21 mouse cellular contexts compared by ENCODE assay signal in the genomic region with DNA sequence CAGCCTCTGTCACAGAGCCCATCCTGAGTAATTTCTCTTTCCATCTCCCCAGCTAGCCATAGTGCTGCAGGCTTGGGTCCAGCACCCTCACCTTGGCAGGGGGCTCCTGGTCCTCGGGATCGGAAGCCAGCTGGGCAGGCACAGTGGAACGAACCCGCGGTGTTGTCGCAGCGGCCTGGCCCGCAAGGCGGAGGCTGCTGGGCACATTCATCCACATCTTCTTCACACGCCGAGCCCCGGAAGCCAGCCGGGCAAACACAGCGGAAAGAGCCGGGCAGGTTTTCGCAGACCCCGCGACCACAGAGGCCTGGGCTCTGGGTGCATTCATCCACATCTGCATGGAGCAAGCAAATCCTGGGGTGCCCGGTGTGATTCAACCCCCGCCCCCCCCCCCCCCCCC. TPM values are rescaled to one million over a fixed set of nuclear protein-coding genes. Genes with fewer than 3 reads are reported as not detected.
DNase-seq lines count a peak whose midpoint lies in the region; ATAC-seq and TF ChIP-seq lines count a peak whose summit lies in the region.
"Had no signal": no experiment of that assay in that cellular context is flagged by ENCODE, and none has a peak within 500 bp of the region (broad histone marks: within the 10 kb centered on the region; RNA-seq: fewer than 3 reads in every experiment).

No protein-coding gene starts in this region.

- intact Hi-C loops in gastrocnemius, adult 2 months (cut with DNase I) = no loop called here
- intact Hi-C loops in gastrocnemius, postnatal 36 days (cut with DNase I) = no loop called here

- DNase-seq in gastrocnemius, adult 2 months = no peak
- no peak for DNase-seq in gastrocnemius, postnatal 36 days
- no peak for DNase-seq in kidney, adult 8-10 months
- no peak for DNase-seq in MN1 (ENCODE audit: low spot score)
- DNase-seq: gastrocnemius, postnatal 25 days; lung, postnatal 10 days; right cerebral cortex, postnatal 25 days; thymus, adult 18-20 months; thymus, postnatal 4 days had no signal

- no peak for TF ChIP-seq CTCF in gastrocnemius, adult 2 months (IDR thresholded peaks at IDR 0.05)

- peak overlapping the region; percentile 82; the same call in 1 of the 2 replicates for H3K27ac ChIP-seq in gastrocnemius, adult 2 months
- no peak overlapping the region for H3K27ac ChIP-seq in kidney, embryonic 15.5 days
- H3K27ac ChIP-seq in midbrain, embryonic 15.5 days = no peak overlapping the region
- no peak overlapping the region for H3K27ac ChIP-seq in midbrain, embryonic 16.5 days (ENCODE audit: low read length)
- H3K27ac ChIP-seq: heart, embryonic 15.5 days; limb, embryonic 13.5 days; liver, embryonic 14.5 days had no signal

- 56% methylated on average over 18 of the region's 20 CpGs for WGBS in kidney, embryonic 15.5 days
- WGBS in midbrain, embryonic 15.5 days = 60% methylated on average over 18 of the region's 20 CpGs
- WGBS in midbrain, embryonic 16.5 days = 46% methylated on average over 19 of the region's 20 CpGs

- no peaks in the 10 kb centered on the region; the same call in 1 of the 2 replicates for H3K36me3 ChIP-seq in kidney, embryonic 15.5 days
- H3K36me3 ChIP-seq in midbrain, embryonic 15.5 days (replicated peaks) = no peaks in the 10 kb centered on the region
- H3K36me3 ChIP-seq in midbrain, embryonic 16.5 days (ENCODE audit: control insufficient read depth, insufficient read depth, low read length) = peaks cover 2% of the 10 kb centered on the region; the same call in 1 of the 2 replicates
- H3K36me3 ChIP-seq: heart, embryonic 15.5 days had no signal

- peak overlapping the region; percentile 66 for H3K4me3 ChIP-seq in gastrocnemius, adult 2 months
- H3K4me3 ChIP-seq in kidney, embryonic 15.5 days (replicated peaks) = no peak overlapping the region
- no peak overlapping the region for H3K4me3 ChIP-seq in midbrain, embryonic 15.5 days
- H3K4me3 ChIP-seq in midbrain, embryonic 16.5 days (ENCODE audit: low read depth, low read length) = no peak overlapping the region

- H3K27me3 ChIP-seq in kidney, embryonic 15.5 days = peaks cover 56% of the 10 kb centered on the region
- H3K27me3 ChIP-seq in midbrain, embryonic 15.5 days (replicated peaks) = peaks cover 53% of the 10 kb centered on the region
- peaks cover 47% of the 10 kb centered on the region for H3K27me3 ChIP-seq in midbrain, embryonic 16.5 days (ENCODE audit: control insufficient read depth, insufficient read depth, low read depth, low read length)

- no peak overlapping the region for H3K9ac ChIP-seq in kidney, embryonic 15.5 days
- no peak overlapping the region for H3K9ac ChIP-seq in midbrain, embryonic 15.5 days
- no peak overlapping the region for H3K9ac ChIP-seq in midbrain, embryonic 16.5 days (ENCODE audit: low read depth, low read length)
- H3K9ac ChIP-seq: heart, embryonic 15.5 days; liver, embryonic 14.5 days had no signal

- peak overlapping the region; percentile 60 for H3K4me2 ChIP-seq in kidney, embryonic 15.5 days
- 0 out of 2 replicates have a peak overlapping the region, but pooled peaks have one; percentile 8 for H3K4me2 ChIP-seq in midbrain, embryonic 15.5 days
- no peak overlapping the region for H3K4me2 ChIP-seq in midbrain, embryonic 16.5 days (ENCODE audit: low read length)

- no peaks in the 10 kb centered on the region for H3K9me3 ChIP-seq in kidney, embryonic 15.5 days (replicated peaks)
- no peaks in the 10 kb centered on the region for H3K9me3 ChIP-seq in midbrain, embryonic 15.5 days
- no peaks in the 10 kb centered on the region for H3K9me3 ChIP-seq in midbrain, embryonic 16.5 days (replicated peaks; ENCODE audit: control insufficient read depth, low read length, poor library complexity, severe bottlenecking)
- H3K9me3 ChIP-seq: heart, embryonic 15.5 days; limb, embryonic 13.5 days had no signal

- no peak for ATAC-seq in kidney, embryonic 15.5 days (replicated peaks; ENCODE audit: low FRiP score)
- ATAC-seq in midbrain, embryonic 15.5 days (replicated peaks) = no peak
- ATAC-seq in midbrain, embryonic 16.5 days = no peak
- ATAC-seq: forebrain, embryonic 14.5 days; inflammation-experienced regulatory T-cells, adult 6 months had no signal

- H3K4me1 ChIP-seq in kidney, embryonic 15.5 days = peaks cover 44% of the 10 kb centered on the region
- peaks cover 17% of the 10 kb centered on the region for H3K4me1 ChIP-seq in midbrain, embryonic 15.5 days
- H3K4me1 ChIP-seq in midbrain, embryonic 16.5 days (ENCODE audit: control insufficient read depth, insufficient read depth, low read length) = peaks cover 15% of the 10 kb centered on the region; the same call in 1 of the 2 replicates

RNA-seq across cellular contexts. Expression of gene Ltbp4, which starts 12.6 kb away (rescaled TPM):
- total RNA-seq in gastrocnemius, adult 2 months (2021) = 10 to 100 TPM; 48.0 to 81.2 TPM
- 10 to 100 TPM; 62.1 to 65.3 TPM for total RNA-seq in gastrocnemius, postnatal 36 days (2021)
- polyA plus RNA-seq in kidney, embryonic 15.5 days (2015; fragmentation: Nextera tagmentation; extraction: Ambion mirVana) = 31.0 and 41.7 TPM in 2 replicates
- polyA plus RNA-seq in midbrain, embryonic 15.5 days (2015; fragmentation: Nextera tagmentation; extraction: Ambion mirVana) = 13.4 and 15.7 TPM in 2 replicates
- 14.1 and 14.3 TPM in 2 replicates for polyA plus RNA-seq in midbrain, embryonic 16.5 days (2015; fragmentation: Nextera tagmentation; extraction: Ambion mirVana)
- total RNA-seq: hematopoietic stem cell, adult 5-6 weeks; neutrophil, adult 5-6 weeks had no signal

RNA-seq across cellular contexts. Expression of gene Shkbp1, which starts 30.9 kb away (rescaled TPM):
- 1 to 10 TPM; 2.3 to 2.8 TPM for total RNA-seq in gastrocnemius, adult 2 months (2021)
- total RNA-seq in gastrocnemius, postnatal 36 days (2021) = 1 to 10 TPM; 1.7 to 2.1 TPM
- 43.6 and 53.1 TPM in 2 replicates for polyA plus RNA-seq in kidney, embryonic 15.5 days (2015; fragmentation: Nextera tagmentation; extraction: Ambion mirVana)
- 63.9 and 64.7 TPM in 2 replicates for polyA plus RNA-seq in midbrain, embryonic 15.5 days (2015; fragmentation: Nextera tagmentation; extraction: Ambion mirVana)
- 47.4 and 55.1 TPM in 2 replicates for polyA plus RNA-seq in midbrain, embryonic 16.5 days (2015; fragmentation: Nextera tagmentation; extraction: Ambion mirVana)

RNA-seq across cellular contexts. Expression of gene Gm20479, which starts 32.3 kb away (rescaled TPM):
- total RNA-seq in gastrocnemius, adult 2 months (2021) = not detected
- not detected for total RNA-seq in gastrocnemius, postnatal 36 days (2021)
- polyA plus RNA-seq in kidney, embryonic 15.5 days (2015; fragmentation: Nextera tagmentation; extraction: Ambion mirVana) = 1.9 TPM in 1 of 2 replicates, not detected in the other
- polyA plus RNA-seq in midbrain, embryonic 15.5 days (2015; fragmentation: Nextera tagmentation; extraction: Ambion mirVana) = not detected in 2 replicates
- polyA plus RNA-seq in midbrain, embryonic 16.5 days (2015; fragmentation: Nextera tagmentation; extraction: Ambion mirVana) = not detected in 2 replicates
- total RNA-seq: gastrocnemius, postnatal 25 days; hematopoietic stem cell, adult 5-6 weeks; layer of hippocampus, postnatal 10 days; left cerebral cortex, adult 8-10 months; neutrophil, adult 5-6 weeks had no signal
- polyA plus RNA-seq: heart, embryonic 15.5 days; limb, embryonic 13.5 days had no signal
